Comparison of ENCODE assay signal across 13 mouse cellular contexts in the genomic region with DNA sequence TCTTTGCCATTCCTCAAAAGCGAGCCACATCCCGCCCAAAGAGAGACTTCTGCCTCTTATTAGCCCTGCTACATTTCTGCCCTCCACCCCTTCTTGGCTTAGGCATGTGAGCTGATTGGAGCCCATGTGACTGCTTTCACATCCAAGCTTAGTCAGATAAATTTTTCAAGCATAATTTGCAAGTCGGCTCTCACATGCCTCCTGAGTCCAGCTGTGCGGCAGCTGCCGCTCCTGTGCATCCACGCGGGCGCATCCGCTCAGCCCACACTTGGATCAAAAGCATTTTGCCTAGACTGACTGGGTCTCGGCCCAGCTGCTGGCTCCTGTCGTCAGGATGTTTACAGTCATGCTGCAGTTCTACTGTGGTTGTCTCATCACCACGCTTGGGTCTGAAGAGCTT.
DNase-seq lines count a peak whose midpoint lies in the region; ATAC-seq lines count a peak whose summit lies in the region.
"Had no signal": no experiment of that assay in that cellular context is flagged by ENCODE, and none has a peak within 500 bp of the region (broad histone marks: within the 10 kb centered on the region; RNA-seq: fewer than 3 reads in every experiment).

No protein-coding gene starts in this region.

- H3K36me3 ChIP-seq in embryonic facial prominence, embryonic 14.5 days (ENCODE audit: control insufficient read depth, insufficient read depth, low read length), result no peaks in the 10 kb centered on the region
- H3K36me3 ChIP-seq in embryonic facial prominence, embryonic 10.5 days (replicated peaks), result no peaks in the 10 kb centered on the region
- H3K36me3 ChIP-seq: limb, embryonic 15.5 days; neural tube, embryonic 12.5 days had no signal

- H3K9me3 ChIP-seq in embryonic facial prominence, embryonic 14.5 days (ENCODE audit: control insufficient read depth, low read length), result peaks cover 13% of the 10 kb centered on the region
- H3K9me3 ChIP-seq in embryonic facial prominence, embryonic 10.5 days, result no peaks in the 10 kb centered on the region; the same call in 1 of the 2 replicates
- H3K9me3 ChIP-seq: limb, embryonic 15.5 days; neural tube, embryonic 12.5 days had no signal

- WGBS in embryonic facial prominence, embryonic 14.5 days, result 69% methylated on average over 12 of the region's 12 CpGs
- WGBS in embryonic facial prominence, embryonic 10.5 days, result 90% methylated on average over 12 of the region's 12 CpGs

- ATAC-seq in embryonic facial prominence, embryonic 14.5 days (ENCODE audit: low read depth), result peak; percentile 53; the same call in 1 of the 2 replicates
- ATAC-seq in activated CD4-positive, CD25-positive, alpha-beta regulatory T cell, adult 4 months, result no peak
- ATAC-seq: inflammation-experienced regulatory T-cells, adult 6 months had no signal

- H3K4me1 ChIP-seq in embryonic facial prominence, embryonic 14.5 days (ENCODE audit: control insufficient read depth, insufficient read depth, low read length), result no peaks in the 10 kb centered on the region
- H3K4me1 ChIP-seq in embryonic facial prominence, embryonic 10.5 days, result 0 out of 2 replicates have a peak, but pooled peaks cover 3% of the 10 kb centered on the region
- H3K4me1 ChIP-seq: limb, embryonic 15.5 days; neural tube, embryonic 12.5 days had no signal

- peak; percentile 66 for DNase-seq in embryonic facial prominence, embryonic 14.5 days (ENCODE audit: low spot score)
- DNase-seq in embryonic facial prominence, embryonic 10.5 days (ENCODE audit: low spot score), result no peak
- peak; percentile 5 for DNase-seq in layer of hippocampus, adult 9-11 months
- DNase-seq in layer of hippocampus, adult 9-10 months (ENCODE audit: low spot score), result no peak
- peak; percentile 40 for DNase-seq in brain, adult 2 months (ENCODE audit: low read depth, low spot score)
- peak; percentile 63 for DNase-seq in heart, postnatal 4 days
- DNase-seq in left cerebral cortex, adult 18-20 months (ENCODE audit: low spot score in 2 of 2), result no peak
- DNase-seq: layer of hippocampus, postnatal 36 days had no signal

- no peaks in the 10 kb centered on the region for H3K27me3 ChIP-seq in embryonic facial prominence, embryonic 14.5 days (replicated peaks; ENCODE audit: control insufficient read depth, insufficient read depth, low read length)
- H3K27me3 ChIP-seq in embryonic facial prominence, embryonic 10.5 days (replicated peaks; ENCODE audit: low read depth, poor library complexity, severe bottlenecking), result no peaks in the 10 kb centered on the region
- H3K27me3 ChIP-seq: limb, embryonic 15.5 days; megakaryocyte, embryonic 14.5 days; neural tube, embryonic 12.5 days had no signal

- H3K27ac ChIP-seq in embryonic facial prominence, embryonic 14.5 days (replicated peaks; ENCODE audit: low read depth, low read length), result no peak overlapping the region
- no peak overlapping the region for H3K27ac ChIP-seq in embryonic facial prominence, embryonic 10.5 days (replicated peaks)
- H3K27ac ChIP-seq: limb, embryonic 15.5 days; neural tube, embryonic 12.5 days had no signal

- H3K4me3 ChIP-seq in embryonic facial prominence, embryonic 14.5 days (ENCODE audit: low read depth, low read length), result no peak overlapping the region
- no peak overlapping the region for H3K4me3 ChIP-seq in embryonic facial prominence, embryonic 10.5 days
- H3K4me3 ChIP-seq: limb, embryonic 15.5 days; megakaryocyte, embryonic 14.5 days; neural tube, embryonic 12.5 days had no signal

- H3K4me2 ChIP-seq in embryonic facial prominence, embryonic 14.5 days (ENCODE audit: low read depth, low read length), result no peak overlapping the region
- H3K4me2 ChIP-seq: limb, embryonic 15.5 days; neural tube, embryonic 12.5 days had no signal

- no peak overlapping the region for H3K9ac ChIP-seq in embryonic facial prominence, embryonic 14.5 days (ENCODE audit: low read depth, low read length)
- H3K9ac ChIP-seq: limb, embryonic 15.5 days; neural tube, embryonic 12.5 days had no signal

Comparison
In these comparisons a context has a peak if more than half of its experiments do, and no peak if none do; other contexts are left out.
1. DNase-seq: peak in embryonic facial prominence, embryonic 14.5 days (single experiment), layer of hippocampus, adult 9-11 months (single experiment), brain, adult 2 months (single experiment) and heart, postnatal 4 days (single experiment); none in embryonic facial prominence, embryonic 10.5 days (single experiment), layer of hippocampus, adult 9-10 months (single experiment) and left cerebral cortex, adult 18-20 months (0 of 2).